ENCODE assay signal across 10 mouse cellular contexts in genomic region chr4:120890754-120891440, GRCm38 (mm10). TPM values are rescaled to one million over a fixed set of nuclear protein-coding genes. Genes with fewer than 3 reads are reported as not detected.
DNase-seq lines count a peak whose midpoint lies in the region; ATAC-seq and TF ChIP-seq lines count a peak whose summit lies in the region.
"Had no signal": no experiment of that assay in that cellular context is flagged by ENCODE, and none has a peak within 500 bp of the region (broad histone marks: within the 10 kb centered on the region; RNA-seq: fewer than 3 reads in every experiment).

No protein-coding gene starts in this region.

- DNase-seq in embryo, embryonic 11 days, result peak; percentile 73
- no peak for DNase-seq in embryo, embryonic 10 days (ENCODE audit: low spot score)
- peak; percentile 98 for DNase-seq in brain, adult 2 months (ENCODE audit: low read depth, low spot score)
- DNase-seq in embryonic facial prominence, embryonic 10.5 days (ENCODE audit: low spot score), result peak; percentile 78
- peak; percentile 64 for DNase-seq in limb, embryonic 11.5 days (ENCODE audit: low spot score)
- DNase-seq in right cerebral cortex, postnatal 36 days (ENCODE audit: low spot score in 2 of 2), result no peak
- no peak for DNase-seq in thymus, adult 18-20 months
- DNase-seq in thymus, adult 2 months, result no peak
- DNase-seq: liver, embryonic 13.5 days; thymus, postnatal 36 days had no signal

- no peaks in the 10 kb centered on the region for H3K9me3 ChIP-seq in embryonic facial prominence, embryonic 10.5 days
- no peaks in the 10 kb centered on the region for H3K9me3 ChIP-seq in limb, embryonic 11.5 days (ENCODE audit: control insufficient read depth, low read length)
- H3K9me3 ChIP-seq: liver, embryonic 13.5 days had no signal

- ATAC-seq in limb, embryonic 11.5 days (ENCODE audit: insufficient number of reproducible peaks, low FRiP score, low TSS enrichment, low read depth), result 0 out of 2 replicates have a peak, but pooled peaks have one; percentile 58

- no peak overlapping the region for H3K4me3 ChIP-seq in embryonic facial prominence, embryonic 10.5 days
- no peak overlapping the region for H3K4me3 ChIP-seq in limb, embryonic 11.5 days (ENCODE audit: low read depth, low read length)
- no peak overlapping the region for H3K4me3 ChIP-seq in thymus, adult 2 months (ENCODE audit: control insufficient read depth, insufficient read depth, low read length)
- H3K4me3 ChIP-seq: liver, embryonic 13.5 days had no signal

- no peak overlapping the region for H3K9ac ChIP-seq in limb, embryonic 11.5 days (ENCODE audit: low read length)
- H3K9ac ChIP-seq: liver, embryonic 13.5 days had no signal

- peaks cover 63% of the 10 kb centered on the region for H3K4me1 ChIP-seq in embryonic facial prominence, embryonic 10.5 days
- peaks cover 7% of the 10 kb centered on the region for H3K4me1 ChIP-seq in limb, embryonic 11.5 days (ENCODE audit: control insufficient read depth, insufficient read depth, low read length)
- no peaks in the 10 kb centered on the region for H3K4me1 ChIP-seq in thymus, adult 2 months (replicated peaks; ENCODE audit: control insufficient read depth, insufficient read depth, low read length)
- H3K4me1 ChIP-seq: liver, embryonic 13.5 days had no signal

- 50% methylated on average over 11 of the region's 11 CpGs for WGBS in embryonic facial prominence, embryonic 10.5 days
- WGBS in limb, embryonic 11.5 days, result 55% methylated on average over 11 of the region's 11 CpGs
- WGBS in thymus, adult 2 months, result 94% methylated on average over 11 of the region's 11 CpGs

- no peak for TF ChIP-seq CTCF in thymus, adult 2 months (IDR thresholded peaks at IDR 0.05; ENCODE audit: borderline replicate concordance, control insufficient read depth, extremely low read depth, insufficient read depth, low read length, poor library complexity)

- H3K4me2 ChIP-seq in limb, embryonic 11.5 days (ENCODE audit: low read depth, severe bottlenecking), result no peak overlapping the region
- H3K4me2 ChIP-seq: liver, embryonic 13.5 days had no signal

- H3K27me3 ChIP-seq in embryonic facial prominence, embryonic 10.5 days (replicated peaks; ENCODE audit: low read depth, poor library complexity, severe bottlenecking), result peaks cover 10% of the 10 kb centered on the region; the same call in 1 of the 2 replicates
- no peaks in the 10 kb centered on the region for H3K27me3 ChIP-seq in limb, embryonic 11.5 days (ENCODE audit: control insufficient read depth, insufficient read depth, low read length)
- no peaks in the 10 kb centered on the region for H3K27me3 ChIP-seq in thymus, adult 2 months (ENCODE audit: control insufficient read depth, insufficient read depth, low read length)

- no peaks in the 10 kb centered on the region for H3K36me3 ChIP-seq in embryonic facial prominence, embryonic 10.5 days (replicated peaks)
- no peaks in the 10 kb centered on the region for H3K36me3 ChIP-seq in limb, embryonic 11.5 days (ENCODE audit: control insufficient read depth, insufficient read depth, low read length)
- no peaks in the 10 kb centered on the region for H3K36me3 ChIP-seq in thymus, adult 2 months (ENCODE audit: control insufficient read depth, insufficient read depth, low read length)
- H3K36me3 ChIP-seq: liver, embryonic 13.5 days had no signal

- no peak for TF ChIP-seq POLR2A in thymus, adult 2 months (IDR thresholded peaks at IDR 0.05; ENCODE audit: control insufficient read depth, extremely low read depth, insufficient read depth, low read length, poor library complexity)

- H3K27ac ChIP-seq in embryonic facial prominence, embryonic 10.5 days (replicated peaks), result peak overlapping the region; percentile 68
- no peak overlapping the region for H3K27ac ChIP-seq in limb, embryonic 11.5 days (replicated peaks; ENCODE audit: low read depth, low read length)
- H3K27ac ChIP-seq in thymus, adult 2 months (ENCODE audit: control insufficient read depth, insufficient read depth, low read length), result no peak overlapping the region
- H3K27ac ChIP-seq: liver, embryonic 13.5 days had no signal

RNA-seq across cellular contexts. Expression of gene Exo5, which starts 33.9 kb away (rescaled TPM):
- polyA plus RNA-seq in embryonic facial prominence, embryonic 10.5 days (2016; fragmentation: Nextera tagmentation; extraction: Ambion mirVana), result 36.0 and 41.5 TPM in 2 replicates
- polyA plus RNA-seq in limb, embryonic 11.5 days (2014; fragmentation: Nextera tagmentation; extraction: Ambion mirVana), result 34.4 and 37.5 TPM in 2 replicates
- polyA plus RNA-seq in thymus, adult 2 months (2012; rRNA removed), result 10.9 and 11.7 TPM in 2 replicates

RNA-seq across cellular contexts. Expression of gene Rims3, which starts 36.3 kb away (rescaled TPM):
- 1.8 and 2.4 TPM in 2 replicates for polyA plus RNA-seq in embryonic facial prominence, embryonic 10.5 days (2016; fragmentation: Nextera tagmentation; extraction: Ambion mirVana)
- polyA plus RNA-seq in limb, embryonic 11.5 days (2014; fragmentation: Nextera tagmentation; extraction: Ambion mirVana), result 0.34 and 0.51 TPM in 2 replicates
- polyA plus RNA-seq in thymus, adult 2 months (2012; rRNA removed), result 3.7 and 4.1 TPM in 2 replicates

RNA-seq across cellular contexts. Expression of gene Nfyc, which starts 59.5 kb away (rescaled TPM):
- 126 and 128 TPM in 2 replicates for polyA plus RNA-seq in embryonic facial prominence, embryonic 10.5 days (2016; fragmentation: Nextera tagmentation; extraction: Ambion mirVana)
- 130 and 133 TPM in 2 replicates for polyA plus RNA-seq in limb, embryonic 11.5 days (2014; fragmentation: Nextera tagmentation; extraction: Ambion mirVana)
- 317 and 354 TPM in 2 replicates for polyA plus RNA-seq in thymus, adult 2 months (2012; rRNA removed)

Comparison
In these comparisons a context has a peak if more than half of its experiments do, and no peak if none do; other contexts are left out.
1. DNase-seq: peak in embryo, embryonic 11 days (single experiment), brain, adult 2 months (single experiment), embryonic facial prominence, embryonic 10.5 days (single experiment) and limb, embryonic 11.5 days (single experiment); none in embryo, embryonic 10 days (single experiment), right cerebral cortex, postnatal 36 days (0 of 2), thymus, adult 18-20 months (0 of 2) and thymus, adult 2 months (single experiment).